Mouse (Mus musculus): Measurements from ENCODE around the gene Hlx.

Hlx gene

GRCm38 (mm10) chr1:184731644-184732545 is 524 bp downstream of the Hlx start:
- DNase-seq: no peak

- DNase-seq: no peak
Observed at GRCm38 (mm10) chr1:184731091-184731640, 1.3 kb downstream of the Hlx start.

GRCm38 (mm10) chr1:184730453-184731013 is 1.9 kb downstream of the Hlx start:
- no peak for DNase-seq

GRCm38 (mm10) chr1:184729357-184730140 is 2.9 kb downstream of the Hlx start:
- no peak for DNase-seq

GRCm38 (mm10) chr1:184728561-184729115 is 3.8 kb downstream of the Hlx start:
- no peak for DNase-seq

GRCm38 (mm10) chr1:184727401-184728265 is 4.8 kb downstream of the Hlx start:
- DNase-seq: no peak

- DNase-seq: no peak
Observed at GRCm38 (mm10) chr1:184726576-184727300, 5.7 kb downstream of the Hlx start.

- DNase-seq: no peak
Observed at GRCm38 (mm10) chr1:184725318-184725790, 7.1 kb downstream of the Hlx start.

GRCm38 (mm10) chr1:184724551-184725317 is 7.7 kb downstream of the Hlx start:
- no peak for DNase-seq

GRCm38 (mm10) chr1:184723899-184724298 is 8.5 kb downstream of the Hlx start:
- no peak for DNase-seq

GRCm38 (mm10) chr1:184721121-184721520 is 11.3 kb downstream of the Hlx start:
- DNase-seq: no peak

- no peak for DNase-seq
Observed at GRCm38 (mm10) chr1:184720162-184721025, 12.0 kb downstream of the Hlx start.

- DNase-seq: no peak
Observed at GRCm38 (mm10) chr1:184718261-184719120, 13.9 kb downstream of the Hlx start.

GRCm38 (mm10) chr1:184717691-184718200 is 14.7 kb downstream of the Hlx start:
- DNase-seq: no peak

GRCm38 (mm10) chr1:184717016-184717568 is 15.3 kb downstream of the Hlx start:
- DNase-seq: no peak

- no peak for DNase-seq
Observed at GRCm38 (mm10) chr1:184716117-184716516, 16.3 kb downstream of the Hlx start.

- DNase-seq: no peak
Observed at GRCm38 (mm10) chr1:184715693-184716092, 16.7 kb downstream of the Hlx start.

- DNase-seq: no peak
Observed at GRCm38 (mm10) chr1:184714515-184714914, 17.9 kb downstream of the Hlx start.

All from cerebellum, adult 9-10 months (tissue).